Mouse (Mus musculus) adipocyte (in vitro differentiated cells): ENCODE measurements around the gene Bcap29.
A peak's percentile ranks its signal among the peaks of the same experiment; 100 is the strongest.
"Not testable (repeated sequence)": the region's sequence is repeated elsewhere in the genome, so short reads cannot be mapped to it uniquely, and the experiment has no call there.

Experiments
- DNase-seq: peaks from one replicate; pipeline ENCODE4 v3.0.0-alpha.2; 2016; ENCODE audit warnings: low spot score

The Bcap29 gene

DNA sequence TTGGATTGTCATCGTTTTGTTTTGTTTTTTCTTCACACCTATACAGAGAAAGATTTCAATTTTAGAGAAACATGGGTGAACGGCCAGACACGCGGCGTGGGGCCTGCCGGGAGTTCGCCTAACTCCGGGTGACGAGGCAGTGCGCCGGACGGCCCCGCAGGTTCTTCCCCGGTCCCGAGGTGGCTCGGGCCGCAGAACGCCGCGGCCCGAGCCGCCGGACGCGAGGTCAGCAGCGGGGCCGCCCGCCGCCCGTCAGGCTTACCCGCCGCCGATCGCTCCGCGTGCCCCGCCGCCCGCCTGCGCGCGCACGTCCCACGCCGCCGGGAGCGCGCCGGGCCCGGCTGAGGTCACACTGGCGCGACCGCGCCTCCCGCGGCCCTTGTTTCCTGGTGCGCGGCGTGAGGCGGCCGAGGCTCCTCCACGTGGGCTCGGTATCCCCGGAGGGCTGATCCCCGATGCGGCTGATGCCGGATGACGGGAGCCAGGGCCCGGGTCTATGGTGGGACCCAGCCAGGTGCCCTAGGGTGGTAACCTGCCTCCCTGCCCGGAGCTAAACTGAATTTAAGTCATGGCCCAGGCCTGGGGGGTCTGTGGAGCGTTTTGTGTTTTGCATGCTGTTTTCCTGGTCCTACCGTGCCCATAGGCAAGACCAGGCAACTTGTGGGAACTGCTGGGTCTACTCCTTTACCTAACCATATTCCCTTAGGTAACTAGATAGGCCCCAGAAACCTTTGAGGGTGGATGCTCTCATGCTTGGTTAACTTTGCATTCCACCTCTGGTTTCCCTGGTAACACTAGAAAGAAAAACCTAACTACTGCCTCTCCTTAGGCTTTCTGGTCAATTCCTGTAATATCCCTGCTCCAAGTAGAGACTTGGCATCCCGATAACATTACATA, at the start of gene Bcap29:
Gene Bcap29 (minus strand): TSS at position 316 of the 897 bp plus-strand sequence.
- DNase-seq = peak; percentile 62

DNA sequence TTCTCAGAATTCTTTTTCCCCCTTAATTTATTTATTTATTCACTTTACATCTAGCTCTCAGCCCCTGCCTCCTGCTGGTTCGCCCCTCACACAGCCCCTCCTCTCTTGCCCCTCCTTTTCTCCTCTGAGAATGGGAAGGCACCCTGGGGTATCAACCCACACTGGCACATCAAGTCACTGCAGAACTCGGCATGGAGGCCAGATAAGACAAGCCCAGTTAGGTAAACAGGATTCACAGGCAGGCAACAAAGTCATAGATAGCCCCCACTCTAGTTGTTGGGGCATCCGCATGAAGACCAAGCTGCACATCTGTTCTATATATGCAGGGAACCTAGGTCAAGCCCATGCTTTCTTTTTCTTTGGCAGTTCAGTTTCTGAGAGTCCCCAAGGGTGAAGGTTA, 32.7 kb upstream of the Bcap29 start:
- no peak for DNase-seq

DNA sequence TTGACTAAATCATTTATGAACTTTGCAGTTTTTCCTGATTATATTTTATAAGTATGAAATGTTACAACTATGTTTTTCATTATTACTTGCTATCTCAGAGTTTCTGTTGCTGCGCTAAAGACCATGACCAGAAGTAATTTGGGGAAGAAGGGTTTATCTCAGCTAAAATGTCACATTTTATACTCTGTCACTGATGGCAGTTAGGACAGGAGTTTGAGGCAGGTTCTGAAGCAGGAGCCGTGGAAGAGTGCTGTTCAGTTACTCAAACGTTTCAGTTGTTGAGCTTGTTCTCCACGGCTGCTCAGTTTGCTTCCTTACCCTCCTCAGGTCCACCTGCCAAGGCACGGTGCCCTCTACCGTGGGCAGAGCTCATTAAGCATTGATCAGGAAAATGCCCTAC, 31.5 kb upstream of the Bcap29 start:
- DNase-seq = no peak

DNA sequence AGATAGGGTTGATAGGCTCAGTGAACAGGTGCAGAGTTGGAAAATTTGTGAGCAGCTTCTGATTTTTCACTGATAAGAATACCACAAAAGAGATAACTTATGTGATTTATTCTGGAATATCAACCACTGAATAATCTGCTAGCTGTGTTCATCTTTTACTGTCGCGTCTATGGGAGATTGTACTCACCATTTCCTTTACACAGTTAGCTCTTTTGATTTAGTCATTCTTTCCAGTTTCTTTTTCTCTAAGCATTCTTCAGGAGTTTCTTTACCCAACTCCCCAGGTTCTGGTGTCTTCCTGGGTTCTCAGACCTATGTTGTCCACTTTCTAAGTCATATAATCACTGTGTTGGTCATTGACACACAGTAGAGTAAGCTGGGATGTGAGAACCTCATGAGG, 22.4 kb upstream of the Bcap29 start:
- DNase-seq = no peak

DNA sequence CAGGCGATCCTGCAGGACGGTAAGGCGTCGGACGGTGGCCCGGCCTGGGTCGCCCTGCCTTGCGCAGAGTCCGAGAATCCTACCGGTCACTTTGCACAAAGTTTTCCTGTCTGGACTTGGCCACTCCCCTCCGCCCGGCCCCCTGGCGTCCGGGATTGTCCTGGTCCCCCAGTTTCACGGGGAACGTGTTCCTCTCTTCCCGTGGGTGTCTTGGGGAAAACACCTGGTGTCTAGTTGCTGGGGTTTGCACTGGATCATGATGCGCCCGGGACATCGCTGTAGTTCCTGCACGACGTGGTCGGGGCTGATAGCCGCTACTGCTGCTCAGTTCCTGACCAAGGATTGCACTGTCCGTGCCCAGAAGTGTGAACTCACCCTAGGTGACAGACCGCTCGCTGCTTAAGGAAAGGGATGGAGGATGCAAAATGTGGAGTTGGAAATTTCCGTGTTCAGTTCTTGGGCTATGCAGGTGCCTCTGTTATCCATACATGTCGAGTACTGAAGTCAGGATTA, 20.6 kb upstream of the Bcap29 start:
- DNase-seq = no peak

DNA sequence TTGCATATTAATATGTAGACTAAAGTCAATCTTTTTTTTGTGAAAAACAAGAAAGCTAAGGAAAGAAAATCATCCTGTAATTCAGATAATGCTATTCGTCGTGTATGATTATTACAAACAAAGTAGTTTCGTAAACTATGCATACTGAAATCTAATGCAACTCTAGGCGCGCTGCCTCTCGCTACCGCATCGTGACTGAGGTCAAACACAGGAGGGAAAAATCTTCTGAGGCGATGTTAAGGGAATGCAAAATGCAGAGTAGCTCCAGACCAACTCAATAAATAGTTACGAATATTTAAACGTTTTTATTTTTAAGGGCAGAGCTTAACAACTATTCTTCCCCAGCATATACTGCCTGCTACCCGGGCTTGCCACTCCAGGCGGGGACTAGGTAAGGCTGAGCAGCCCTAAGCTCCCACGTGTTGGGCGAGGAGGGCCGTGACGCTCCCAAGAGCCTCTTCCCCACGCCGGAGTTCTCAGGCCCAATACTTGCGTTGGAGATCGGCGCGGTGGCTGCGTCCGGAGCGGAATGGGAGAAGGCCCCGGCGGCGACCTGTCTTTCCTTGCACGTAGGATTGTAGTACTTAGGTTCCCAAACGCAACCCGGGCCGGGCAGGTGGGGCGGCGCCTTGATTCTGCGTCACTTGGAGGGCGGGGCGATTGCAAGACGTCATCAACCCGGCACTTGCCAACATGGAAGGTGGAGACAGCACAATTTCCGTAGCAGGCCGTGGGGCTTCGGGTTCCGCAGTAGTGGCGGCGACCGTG, 19.9 kb upstream of the Bcap29 start, which contains the start of the genes Dus4l and Cog5:
Gene Dus4l (minus strand): TSS at position 630 of the 768 bp plus-strand sequence.
Gene Cog5 (plus strand): TSS at position 673 of the 768 bp plus-strand sequence.
- DNase-seq = peak; percentile 91

DNA sequence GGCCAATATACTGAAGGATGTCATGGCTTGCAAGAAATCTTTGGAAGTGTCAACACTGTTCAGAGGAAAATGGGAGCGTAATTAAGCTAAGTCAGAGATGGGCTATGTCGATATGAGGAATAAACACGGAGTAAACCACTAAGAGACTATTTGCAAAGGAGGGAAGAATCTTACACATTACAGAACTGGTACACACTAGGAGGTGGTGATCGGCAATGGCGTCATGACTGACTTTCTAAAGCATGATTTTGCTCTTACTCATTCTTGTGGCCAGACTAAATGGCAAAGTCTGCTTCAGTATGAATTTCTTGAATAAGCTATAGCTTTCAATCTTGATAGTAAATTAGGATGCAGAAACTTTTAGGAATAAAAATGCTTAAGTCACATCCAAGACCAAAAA, 19.2 kb upstream of the Bcap29 start:
- no peak for DNase-seq

DNA sequence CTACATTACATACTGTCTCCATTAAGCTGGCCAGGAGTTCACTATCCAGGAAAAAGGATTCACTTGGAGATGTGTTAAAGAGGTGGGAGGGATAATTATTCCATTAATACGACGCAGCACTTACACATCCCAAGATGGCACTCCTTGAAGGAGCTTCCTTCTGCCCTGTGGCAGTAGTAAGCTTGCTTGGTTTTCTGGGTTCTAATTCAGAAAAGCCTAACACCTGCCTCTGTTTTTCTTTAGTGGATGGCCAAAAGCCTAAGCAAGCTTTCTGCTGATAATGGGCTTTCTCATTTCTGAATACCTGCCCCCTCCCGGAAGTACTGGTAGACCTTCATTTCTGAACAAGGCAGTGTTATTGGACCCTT, 766 bp upstream of the Bcap29 start:
- DNase-seq = no peak

DNA sequence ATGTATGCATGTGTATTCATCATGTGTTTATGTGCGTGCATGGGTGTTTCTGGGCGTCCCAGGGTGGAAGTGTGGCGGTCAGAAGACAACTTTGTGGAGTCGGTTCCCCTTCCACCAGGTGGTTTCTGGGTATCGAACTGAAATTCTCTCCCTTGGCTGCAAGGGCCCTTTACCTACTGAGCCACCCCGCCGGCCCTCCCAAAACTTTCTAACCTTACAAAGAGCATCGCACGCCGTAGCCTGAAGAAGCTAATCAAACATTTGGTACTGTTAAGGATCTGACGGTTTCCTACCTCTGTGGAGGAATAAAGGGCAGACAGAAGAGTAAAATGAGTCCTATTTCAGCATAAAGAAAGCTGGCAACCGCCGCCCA, 502 bp downstream of the Bcap29 start:
- DNase-seq = no peak

DNA sequence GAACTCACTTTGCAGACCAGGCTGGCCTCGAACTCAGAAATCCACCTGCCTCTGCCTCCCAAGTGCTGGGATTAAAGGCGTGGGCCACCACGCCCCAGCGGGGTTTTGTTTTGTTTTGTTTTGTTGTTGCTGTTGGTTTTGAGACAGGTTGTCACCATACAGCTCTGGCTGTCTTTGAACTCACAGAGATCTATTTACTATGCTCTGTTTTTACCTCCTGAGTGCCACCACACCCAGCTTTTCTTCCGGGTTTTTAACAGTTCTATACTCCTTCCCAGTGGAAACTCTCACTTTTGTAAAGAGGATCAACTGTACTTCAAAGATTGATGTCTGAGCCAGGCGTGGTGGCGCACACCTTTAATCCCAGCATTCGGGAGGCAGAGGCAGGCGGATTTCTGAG, 6.1 kb downstream of the Bcap29 start:
- DNase-seq = not testable (repeated sequence)

DNA sequence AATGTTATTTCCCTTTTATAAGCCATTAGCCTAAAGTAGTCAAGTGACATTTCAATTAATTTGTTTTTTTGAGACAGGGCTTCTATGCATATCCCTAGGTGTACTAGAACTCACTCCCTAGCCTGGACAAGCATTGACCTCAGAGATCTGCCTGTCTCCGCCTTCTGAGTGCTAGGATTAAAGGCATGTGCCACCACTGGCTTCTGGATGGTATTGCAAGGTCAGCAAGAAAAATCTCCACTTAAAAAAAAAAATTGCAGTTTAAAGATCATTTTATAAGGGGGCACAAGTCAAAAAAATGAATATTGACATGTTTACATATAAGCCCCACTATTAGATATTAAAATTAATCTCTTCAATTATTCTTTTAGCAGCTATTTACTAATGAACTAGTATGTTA, 9.4 kb downstream of the Bcap29 start:
- no peak for DNase-seq

DNA sequence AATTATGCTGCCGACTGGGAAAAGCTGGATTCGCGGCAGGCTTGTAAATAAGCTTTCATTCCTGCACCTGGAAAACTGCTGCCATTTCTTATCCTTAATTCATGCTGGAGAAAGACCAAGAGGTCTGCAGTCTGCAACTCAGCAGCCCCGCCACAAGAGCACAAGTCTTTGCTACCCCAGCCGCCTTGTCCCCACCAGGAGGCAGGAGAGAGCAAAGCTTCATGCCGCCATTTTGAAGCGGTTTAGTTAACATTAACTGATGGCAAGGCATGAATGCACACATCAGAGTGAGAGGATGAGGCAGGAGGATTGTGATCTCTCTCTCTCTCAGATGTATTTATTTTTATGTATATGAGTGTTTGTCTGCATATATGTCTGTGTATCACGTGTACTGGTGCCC, 14.4 kb downstream of the Bcap29 start:
- DNase-seq = no peak

DNA sequence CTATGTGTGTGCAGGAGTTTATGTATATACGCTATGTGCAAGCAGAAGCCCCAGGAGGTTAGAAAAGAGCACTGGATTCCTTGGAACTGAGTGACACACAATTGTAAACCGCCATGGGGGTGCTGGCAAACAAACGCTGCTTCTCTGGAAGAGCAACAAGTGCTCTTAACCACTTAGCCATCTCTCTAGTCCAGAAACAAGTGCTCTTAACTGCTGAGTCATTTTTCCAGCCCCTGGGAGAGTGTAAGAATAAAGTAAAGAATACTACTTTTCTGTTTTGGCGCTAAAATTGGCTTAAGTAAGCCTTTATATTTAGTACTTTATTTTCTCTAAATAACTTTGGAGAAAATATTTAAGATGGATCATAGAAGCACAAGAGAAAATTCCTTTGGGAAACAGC, 21.1 kb downstream of the Bcap29 start:
- DNase-seq = no peak

DNA sequence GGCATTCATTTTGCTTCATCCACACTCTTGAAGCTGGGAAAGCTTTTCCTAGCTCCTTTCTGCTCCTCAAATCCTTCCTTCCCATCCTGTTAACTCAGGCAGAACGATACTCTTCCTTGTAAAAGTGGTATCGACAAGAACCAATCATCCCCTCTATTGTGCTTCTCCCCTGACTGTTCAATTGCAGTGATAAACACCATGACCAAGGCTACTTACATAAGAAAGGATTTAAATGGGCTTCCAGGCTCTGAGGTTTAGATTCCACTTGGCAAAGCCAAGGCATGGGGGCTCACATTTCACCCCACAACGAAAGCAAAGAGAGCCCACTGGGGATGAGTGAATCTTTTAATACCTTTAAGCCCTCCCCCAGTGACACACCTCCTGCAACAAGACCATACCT, 26.3 kb downstream of the Bcap29 start:
- DNase-seq = no peak

DNA sequence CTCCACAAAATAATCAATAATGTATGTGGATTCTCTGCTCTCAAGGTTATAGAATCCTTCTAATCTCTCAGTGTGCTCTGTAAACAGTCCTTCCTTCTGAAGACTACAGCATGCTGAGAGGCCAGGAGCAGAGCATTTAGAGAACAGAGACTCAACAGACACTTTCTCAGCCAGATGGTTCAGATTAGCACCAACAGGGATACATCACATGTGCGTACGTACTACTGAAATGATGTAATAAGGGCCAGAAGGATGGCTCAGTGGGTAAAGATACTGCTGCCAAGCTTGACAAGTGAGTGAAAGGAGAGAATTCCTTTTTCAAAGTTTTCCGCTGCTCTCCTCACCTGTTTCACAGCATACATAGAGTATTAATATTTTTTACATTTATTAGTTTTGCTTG, 29.6 kb downstream of the Bcap29 start:
- no peak for DNase-seq

DNA sequence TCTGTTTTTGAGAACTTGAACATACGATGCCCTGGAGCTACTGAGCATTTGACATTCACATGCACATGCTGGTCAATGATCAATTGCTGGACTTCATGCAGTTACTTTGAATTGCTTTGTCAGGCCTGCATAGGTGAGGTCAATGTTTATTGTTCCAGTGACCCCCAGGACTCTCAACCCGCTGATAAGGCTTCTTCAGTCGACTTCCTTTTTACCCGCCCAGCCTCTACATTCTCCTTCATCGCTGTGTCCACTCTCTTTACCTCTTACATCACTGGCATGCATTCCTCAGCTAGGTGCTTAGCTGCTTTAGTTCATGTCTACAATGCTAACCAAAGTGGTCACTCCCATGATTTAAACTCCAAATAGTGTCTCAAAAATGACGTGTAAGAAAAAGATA, 30.9 kb downstream of the Bcap29 start:
- DNase-seq = no peak

DNA sequence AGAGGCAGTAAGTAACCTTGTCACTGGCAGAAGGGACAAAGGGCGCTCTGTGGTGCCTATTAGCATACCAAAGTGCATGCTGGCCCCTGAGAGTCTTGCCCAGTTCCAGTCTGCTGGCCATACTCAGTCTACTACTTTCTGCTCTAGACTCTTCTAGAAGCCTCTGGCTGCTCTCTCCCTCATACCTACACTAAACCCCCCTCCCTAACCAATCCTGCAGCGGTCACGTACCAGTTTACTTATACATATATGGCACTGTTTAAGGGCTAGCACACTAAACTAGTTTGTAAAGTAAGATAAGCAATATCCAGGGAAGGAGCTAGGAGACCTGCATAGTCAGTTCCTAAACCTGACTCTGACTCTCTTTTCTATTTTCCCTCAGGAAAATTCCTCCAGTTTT, 40.2 kb downstream of the Bcap29 start:
- DNase-seq = no peak

DNA sequence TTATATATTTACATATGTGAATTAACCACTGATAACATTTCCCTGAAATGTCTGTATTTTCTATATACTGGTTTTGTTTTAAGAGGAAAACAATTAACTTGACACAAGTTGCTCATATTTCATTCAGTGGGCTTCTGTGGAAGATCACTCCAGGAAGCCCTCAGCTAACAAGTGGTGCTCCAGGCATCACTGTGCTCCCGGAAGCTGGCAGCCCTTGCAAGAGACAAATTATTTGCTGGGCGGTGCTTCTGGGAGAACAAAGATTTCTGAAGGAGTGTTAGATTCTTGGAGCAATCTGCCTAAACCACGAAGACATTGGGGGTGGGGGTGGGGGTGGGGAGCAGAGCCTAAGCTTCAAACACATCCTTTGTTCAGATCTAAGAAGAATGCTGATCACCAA, 42.4 kb downstream of the Bcap29 start:
- no peak for DNase-seq

DNA sequence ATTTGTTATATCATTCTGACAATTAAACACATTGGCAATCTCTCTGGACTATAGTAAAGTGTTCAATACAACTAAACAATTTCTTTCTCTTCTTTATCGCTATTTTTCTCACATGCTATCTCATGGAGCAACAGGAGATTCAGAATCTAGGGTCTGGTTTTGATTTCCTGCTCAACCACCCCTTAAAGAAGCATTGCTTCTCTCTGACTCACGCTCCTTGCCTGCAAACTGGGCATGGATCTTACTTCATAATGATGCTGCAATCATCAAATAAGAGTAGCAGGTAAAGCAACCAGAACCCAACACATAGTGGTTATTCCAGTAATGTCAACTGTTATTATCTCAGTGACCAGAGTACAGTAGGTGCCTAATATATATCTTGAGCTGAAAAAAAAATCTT, 50.7 kb downstream of the Bcap29 start:
- DNase-seq = no peak

DNA sequence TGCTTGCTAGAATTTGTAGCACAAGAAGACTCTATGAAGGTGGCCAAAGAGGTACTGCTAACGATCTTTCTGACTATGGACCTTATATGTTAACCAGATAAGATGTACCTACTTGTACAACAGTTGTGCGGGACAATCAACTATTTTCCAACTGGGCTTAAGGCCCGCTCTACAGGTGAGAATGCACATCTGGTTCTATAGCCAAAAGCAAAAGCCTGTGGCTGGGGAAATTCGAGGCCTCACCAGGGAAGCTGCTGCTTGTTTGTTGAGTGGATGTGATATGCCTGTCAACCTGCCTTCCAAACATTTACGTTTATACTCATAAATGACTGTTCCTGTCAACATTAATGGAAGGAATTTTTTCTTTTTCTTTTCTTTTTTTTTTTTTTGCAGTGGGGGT, 52.4 kb downstream of the Bcap29 start:
- no peak for DNase-seq

DNA sequence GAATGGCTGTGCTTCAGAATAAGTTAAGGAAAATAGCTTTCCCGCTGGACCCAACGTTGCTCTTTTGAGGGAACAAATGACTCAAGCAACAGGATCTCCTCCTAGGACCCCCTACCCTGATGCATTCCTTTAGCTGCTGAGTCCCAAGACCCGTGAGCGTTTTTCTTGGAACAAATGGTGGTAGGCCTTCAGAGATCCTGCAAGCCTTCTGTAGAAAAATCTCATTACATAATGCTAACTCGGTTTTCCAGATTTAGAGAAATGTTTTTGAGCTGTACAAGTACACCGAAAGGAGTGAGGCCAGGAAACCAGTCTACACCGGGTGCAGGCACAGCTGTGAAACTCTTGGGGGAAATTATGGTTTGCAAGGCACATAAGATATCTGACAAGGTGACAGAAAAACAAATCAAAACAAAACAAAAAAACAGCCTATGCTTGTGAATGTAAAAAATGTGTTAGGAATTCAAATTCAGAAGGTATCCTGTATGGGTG, 53.1 kb downstream of the Bcap29 start:
- DNase-seq = no peak

DNA sequence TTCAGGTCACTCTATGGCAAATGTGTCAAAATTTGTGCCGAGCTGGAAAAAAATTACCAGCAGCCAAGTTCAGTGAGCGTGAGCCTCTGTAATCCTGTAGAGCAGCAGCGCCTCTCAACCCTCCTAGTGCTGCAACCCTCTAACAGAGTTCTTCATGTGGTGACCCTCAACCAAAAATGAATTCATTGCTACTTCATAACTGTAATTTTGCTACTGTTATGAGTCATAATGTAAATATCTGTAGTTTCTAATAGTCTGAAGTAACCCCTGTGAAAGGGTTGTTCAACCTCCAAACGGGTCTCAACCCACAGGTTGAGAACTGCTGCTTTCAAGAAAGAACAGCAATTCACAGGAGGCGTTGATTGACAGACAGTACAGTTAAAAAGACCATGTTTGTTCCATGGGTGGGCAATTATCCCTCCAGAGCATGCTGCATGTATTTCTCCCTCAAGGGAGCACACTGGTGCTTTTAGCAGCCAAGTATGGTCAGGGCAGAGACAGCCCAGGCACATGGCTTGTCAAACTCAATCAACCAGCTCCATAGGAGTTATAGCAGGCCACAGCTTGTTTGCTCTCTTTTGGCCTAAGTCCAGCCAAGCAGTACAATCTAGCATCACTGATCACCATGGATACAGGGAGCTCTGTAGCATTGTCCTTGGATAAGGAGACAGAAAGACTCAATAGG, 53.7 kb downstream of the Bcap29 start:
- DNase-seq = peak; percentile 19
